Mouse (Mus musculus) ES-CJ7 (cell line): ENCODE results near the gene Shisa7.
"Not testable (repeated sequence)": the region's sequence is repeated elsewhere in the genome, so short reads cannot be mapped to it uniquely, and the experiment has no call there.

Experiments
- DNase-seq: peaks from one replicate; pipeline ENCODE4 v3.0.0; 2011; ENCODE audit warnings: low read depth, low spot score

Shisa7 gene

DNA sequence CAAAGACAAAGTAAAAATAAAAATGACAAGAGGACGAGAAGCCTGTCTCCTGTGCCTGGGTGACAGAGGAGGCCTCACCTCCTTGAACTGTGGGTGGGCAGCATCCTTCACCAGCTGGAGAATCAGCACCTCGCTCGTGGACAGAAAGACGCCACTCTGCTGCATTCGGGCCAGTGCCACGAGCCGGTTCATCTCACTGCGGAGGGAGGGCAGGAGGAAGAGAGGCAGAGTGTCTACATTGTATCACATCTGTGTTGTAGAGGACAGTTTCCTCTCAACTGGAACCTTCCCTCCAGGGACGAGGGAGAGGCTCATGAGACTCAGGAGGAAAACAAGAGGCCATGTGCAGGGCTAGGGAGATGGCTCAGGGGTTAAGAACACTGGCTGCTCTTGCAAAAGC is 4.9 kb upstream of the Shisa7 start:
- DNase-seq: no peak

DNA sequence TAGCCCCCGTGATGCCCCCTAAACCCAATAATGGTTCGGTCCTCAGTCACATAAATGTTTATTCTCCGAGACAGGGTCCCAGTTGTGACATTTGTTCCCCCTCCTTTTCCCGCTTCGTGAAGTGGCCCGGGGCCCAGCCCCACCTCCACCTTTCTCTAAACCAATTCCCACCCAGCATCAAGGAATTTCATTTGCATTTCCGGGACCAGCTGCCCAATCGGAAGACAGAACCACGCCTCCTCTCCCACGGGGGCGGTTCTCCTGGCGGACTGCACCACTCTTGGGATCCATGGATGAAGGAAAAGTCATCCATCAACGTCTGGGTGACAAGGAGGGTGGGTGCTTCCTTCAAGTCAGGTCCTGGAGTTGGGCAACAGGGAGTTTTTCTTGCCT is 417 bp upstream of the Shisa7 start:
- DNase-seq: peak; percentile 96

DNA sequence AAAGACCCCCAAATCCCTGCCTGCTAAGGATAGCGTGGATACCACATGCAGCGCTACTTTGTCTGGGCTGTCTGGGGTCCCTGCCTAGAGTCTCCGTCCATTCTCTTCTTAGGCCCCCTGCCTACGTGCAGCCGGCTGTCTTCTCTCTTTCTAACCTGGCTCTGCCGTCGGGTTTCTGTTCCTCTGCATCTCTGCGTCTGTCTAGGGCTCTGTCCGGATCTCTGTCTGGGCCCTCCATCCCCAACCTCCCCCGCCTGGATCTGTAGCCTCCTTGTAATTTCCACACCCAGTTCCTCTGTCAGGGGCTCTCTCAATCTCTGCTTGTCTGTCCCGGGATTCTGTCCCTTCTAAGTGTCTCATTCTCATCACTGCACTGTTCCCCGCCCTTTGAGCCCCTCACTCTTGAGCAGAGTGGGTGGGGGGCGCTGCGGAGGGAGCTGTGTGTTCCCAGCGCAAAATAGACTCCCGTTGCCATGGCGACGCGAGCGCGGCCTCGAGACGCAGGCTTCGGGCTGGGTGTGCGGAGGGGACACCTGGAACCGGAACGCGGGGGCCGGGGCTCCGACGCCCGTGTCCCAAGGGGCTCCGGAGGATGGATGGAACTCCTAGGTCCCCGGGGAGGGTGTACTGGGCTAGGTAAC is 772 bp downstream of the Shisa7 start:
- DNase-seq: peak; percentile 57

DNA sequence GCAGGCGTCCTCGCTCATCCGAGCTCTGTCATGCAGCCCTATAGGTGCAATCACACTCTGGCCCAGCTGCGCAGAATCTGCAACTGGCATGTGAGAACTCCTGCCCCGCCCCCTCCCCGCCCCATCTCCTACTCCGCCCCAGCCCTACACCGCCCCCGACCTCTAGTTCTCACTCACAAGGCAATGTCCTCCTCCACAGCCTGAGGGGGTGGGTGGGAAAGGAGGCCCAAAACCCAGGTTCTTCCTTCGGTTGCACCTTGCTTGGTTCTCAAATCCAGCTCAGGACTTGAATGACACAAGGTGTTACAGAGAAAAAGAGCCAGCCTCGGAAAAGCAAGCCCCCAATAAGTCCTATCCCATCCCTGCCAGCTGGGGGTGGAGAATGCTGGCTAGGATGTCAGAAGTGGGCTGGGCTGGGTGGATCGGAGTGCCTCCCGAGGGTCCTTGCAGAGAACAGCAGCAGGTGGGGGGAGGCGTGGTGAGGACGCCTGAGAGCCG is 1.8 kb downstream of the Shisa7 start:
- peak; percentile 78 for DNase-seq

DNA sequence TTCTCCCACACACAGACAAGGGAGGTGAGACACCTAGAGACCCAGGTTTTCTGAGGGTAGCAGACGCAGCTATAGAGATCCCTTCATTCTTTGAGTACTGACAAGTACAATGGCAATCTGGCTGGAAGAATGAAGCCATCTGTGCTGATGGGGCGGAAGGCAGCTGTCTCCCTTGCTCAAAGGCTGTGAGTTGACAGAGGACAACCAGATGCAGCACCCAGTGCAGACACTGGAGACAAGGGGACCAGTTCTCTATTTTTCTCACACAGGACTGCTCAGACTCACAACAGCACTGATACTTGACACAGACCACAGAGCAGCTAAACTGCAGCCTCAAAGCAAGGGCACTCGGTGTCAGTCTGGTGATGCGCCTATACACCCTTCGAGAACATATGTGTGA is 2.4 kb downstream of the Shisa7 start:
- DNase-seq: no peak

DNA sequence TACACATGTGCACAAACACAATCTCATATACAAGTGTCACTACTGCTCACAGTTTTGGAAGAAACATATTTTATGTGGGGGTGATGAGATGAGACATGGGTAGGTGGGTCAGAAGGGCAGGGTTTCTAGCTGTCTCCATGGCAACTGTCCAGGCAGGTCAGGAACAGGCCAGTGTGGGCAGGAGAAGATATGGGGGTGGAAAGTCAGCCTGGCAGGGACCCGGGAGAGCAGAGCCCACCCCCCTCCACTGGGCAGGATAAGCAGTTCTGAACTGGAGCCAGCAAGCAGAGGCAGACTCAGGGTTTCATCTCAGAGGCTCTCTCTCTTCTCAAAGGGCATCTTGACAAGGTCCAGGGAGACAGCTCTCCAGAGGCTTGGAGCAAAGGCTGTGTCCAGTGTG is 6.9 kb downstream of the Shisa7 start:
- DNase-seq: no peak

DNA sequence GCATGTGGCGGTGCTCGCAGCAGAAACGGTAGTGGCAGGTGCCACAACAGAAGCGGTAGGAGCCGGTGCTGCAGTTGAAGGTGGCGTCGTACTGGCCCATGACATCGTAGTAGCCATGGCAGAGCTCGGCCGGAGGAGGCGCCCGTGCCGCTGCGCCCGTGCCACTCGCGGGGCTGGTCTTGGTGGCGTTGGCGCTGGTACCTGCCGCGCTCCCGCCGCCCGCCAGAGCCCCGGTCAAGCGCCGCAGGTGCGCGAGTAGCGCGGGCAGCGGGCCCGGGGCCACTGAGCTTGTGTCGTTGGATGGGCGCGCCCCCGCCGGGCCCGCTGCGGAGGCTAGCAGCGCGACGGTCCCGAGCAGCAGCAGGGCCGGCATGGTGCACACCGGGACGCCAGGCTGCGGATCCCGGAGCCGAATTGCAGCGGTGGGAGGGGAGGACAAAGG is 8.1 kb downstream of the Shisa7 start:
- DNase-seq: peak; percentile 79

DNA sequence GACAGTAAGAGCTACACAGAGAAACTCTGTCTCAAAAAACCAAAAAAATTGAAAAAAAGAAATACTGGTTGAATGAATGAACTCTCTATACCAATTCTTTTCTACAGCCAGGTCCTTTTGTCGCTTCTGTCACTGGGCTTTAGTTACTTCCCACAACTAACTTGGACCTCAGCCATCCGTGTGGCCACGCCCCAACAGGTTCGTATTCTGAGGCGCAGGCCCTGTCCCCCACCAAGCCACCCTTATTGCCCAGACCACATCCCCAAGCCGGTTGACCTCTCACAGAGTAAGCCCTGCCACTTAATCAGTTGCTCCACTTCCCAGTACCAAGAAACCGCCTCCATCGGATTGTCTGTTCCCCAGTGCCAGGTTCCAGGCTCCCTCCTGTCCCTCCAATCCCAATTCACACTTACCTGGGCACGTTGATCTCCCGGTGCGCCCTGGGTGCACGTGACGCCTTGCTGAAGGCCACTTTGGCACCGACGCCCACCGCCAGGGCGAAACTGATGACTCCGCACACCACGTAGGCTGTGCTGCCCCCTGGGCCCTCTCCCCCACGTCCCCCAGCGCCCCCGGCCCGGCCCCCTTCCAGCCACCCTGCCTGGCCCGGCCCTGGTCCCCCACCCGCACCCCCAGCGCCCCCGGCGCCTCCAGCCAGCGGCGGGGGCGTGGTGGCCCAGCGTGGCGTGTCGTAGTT is 8.7 kb downstream of the Shisa7 start:
- DNase-seq: no peak

DNA sequence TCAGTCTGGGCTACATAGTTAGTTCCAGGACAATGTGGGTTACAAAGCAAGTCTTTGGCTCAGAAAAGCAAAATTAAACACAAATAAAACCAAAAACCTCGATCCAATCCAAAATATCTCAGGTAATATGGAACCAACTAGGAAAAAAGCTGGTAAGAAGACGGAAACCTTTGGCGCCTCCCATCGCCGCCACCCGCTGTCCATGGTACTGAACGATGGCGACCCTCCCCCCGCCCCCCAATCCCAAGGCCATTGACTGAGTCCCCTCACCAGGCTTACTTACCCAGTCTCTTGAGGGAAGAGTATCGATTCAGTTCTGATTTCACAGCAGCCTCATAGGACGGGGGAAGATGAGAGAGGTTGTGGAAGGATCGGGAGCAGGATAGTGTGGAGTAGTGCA is 14.0 kb downstream of the Shisa7 start:
- no peak for DNase-seq

DNA sequence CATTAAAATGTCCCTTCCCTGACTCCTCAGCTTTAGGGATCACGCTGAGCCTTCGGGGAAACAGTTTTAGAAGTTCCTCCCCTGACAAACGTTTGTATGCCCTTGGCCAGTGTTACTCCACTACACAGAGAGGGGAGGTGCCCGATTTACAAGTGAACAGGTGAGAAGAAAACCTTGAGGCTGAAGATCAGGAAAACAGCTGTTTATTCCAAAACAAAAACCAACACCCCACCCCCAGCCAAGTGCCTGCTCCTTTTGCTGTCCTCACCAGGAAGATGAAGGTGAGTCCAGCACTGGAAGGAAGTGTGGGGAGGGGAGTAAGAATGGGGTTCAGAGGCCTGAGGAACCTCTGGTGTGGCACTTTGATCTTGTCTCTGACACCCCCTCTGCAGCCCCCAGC is 19.1 kb downstream of the Shisa7 start:
- peak; percentile 93 for DNase-seq

DNA sequence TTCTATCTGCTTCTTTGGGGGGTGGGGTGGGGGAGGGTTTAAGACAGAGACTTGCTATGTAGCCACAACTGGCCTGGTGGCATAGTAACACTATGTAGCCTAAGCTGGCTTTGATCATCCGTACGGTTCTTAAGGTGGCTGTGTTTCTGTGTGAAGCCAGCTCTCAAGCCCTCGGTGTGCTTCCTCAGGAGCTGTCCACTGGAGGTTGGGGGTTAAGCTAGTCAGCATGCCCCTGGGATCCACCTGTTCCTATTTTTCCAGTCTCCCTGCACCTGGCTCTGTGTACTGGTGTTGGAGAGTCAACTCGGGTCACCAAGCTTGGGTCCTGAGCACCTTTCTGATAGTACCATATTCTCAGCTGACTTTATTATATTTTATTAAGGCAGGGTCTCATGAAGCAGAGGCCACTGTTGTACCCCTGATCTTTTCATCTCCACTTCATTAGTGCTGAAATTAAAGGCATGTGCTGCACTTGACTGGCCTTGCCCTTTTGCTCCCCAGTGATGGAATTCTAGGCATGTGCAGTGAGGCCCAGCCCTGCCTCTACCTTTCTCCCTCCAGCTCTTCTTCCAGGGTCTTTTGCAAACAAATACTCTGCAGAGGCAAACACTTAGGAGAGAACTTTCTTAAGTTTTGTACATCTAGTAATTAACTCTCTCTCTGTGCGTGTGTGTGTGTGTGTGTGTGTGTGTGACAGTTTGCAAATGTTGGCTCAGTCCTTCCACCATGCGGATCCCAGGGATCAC is 22.2 kb downstream of the Shisa7 start:
- peak; percentile 72 for DNase-seq

DNA sequence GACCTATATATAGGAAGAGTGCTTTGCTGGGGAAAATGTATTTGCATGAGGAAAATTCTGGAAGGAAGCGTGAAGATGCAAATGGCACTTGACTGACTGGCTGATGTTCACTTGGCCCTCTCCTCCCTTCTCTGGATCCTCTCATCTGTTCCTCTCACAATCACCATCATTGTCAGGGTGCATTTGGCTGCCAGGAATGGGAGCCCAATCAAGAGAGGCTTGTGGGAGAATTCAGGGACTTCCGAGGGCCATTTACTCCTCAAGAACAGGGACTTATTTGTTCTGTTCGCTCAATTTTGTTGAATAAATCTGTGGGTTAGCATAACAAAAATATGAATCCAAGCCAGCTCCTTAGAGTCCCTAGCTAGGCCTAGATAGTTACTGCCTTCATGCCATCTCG is 22.8 kb downstream of the Shisa7 start:
- DNase-seq: no peak

DNA sequence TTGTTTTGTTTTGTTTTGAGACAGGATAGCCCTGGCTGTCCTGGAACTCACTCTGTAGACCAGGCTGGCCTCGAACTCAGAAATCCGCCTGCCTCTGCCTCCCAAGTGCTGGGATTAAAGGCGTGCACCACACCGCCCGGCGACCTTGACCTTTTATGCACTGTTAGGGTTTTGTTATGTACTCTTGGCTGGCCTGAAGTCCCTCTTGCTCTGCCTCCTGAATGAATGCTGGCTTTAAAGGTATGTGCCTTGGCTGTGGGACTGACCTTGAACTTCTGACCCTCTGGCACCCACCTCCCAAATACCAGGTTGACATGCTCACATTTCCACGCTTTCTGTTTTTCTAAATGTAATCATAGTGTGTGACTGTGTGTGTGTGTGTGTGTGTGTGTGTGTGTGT is 23.6 kb downstream of the Shisa7 start:
- peak; percentile 99 for DNase-seq

DNA sequence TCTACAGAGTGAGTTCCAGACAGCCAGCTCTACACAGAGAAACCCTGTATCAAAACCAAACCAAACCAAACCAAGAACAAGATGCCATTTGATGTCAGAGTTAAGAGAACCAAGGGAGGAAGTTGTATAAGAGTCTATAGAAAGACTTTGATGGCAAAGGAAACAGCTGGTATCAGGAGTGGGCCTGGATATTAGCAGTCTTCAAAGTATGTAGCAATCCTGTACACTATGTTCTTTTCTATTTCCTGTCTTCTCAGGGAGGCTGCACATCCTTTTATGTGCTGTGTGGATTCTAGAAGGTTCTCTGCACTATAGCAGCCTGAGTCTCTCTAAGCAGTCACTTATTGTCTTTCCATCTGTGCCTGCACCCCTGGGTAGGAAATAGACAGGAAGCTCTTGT is 27.9 kb downstream of the Shisa7 start:
- DNase-seq: no peak

DNA sequence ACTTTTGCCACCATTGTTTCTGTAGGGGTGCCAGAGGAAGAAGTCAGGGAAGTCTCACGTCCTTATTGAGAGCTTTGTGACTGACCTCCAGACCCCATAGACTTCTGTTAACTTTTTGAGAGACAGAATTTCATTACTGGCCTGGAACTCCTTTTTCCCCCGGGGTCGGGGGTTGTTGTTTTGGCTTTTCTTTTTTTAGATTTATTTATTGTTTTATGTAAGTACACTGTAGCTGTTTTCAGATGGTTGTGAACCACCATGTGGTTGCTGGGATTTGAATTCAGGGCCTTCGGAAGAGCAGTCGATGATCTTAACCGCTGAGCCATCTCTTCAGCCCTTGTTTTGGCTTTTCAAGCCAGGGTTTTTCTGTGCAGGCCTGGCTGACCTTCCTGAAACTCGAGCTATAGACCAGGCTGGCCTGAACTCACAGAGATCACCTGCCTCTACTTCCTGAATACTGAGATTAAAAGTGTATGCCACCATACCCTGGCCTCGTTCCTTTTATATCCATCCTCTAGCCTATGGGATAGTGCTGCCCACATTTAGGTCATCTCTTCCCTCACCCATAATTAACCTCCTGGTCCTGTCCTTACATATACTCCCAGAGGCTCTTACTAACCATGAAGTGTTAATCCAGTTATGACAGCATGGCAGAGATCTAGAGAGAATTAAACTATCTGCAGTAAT is 31.2 kb downstream of the Shisa7 start:
- DNase-seq: no peak

DNA sequence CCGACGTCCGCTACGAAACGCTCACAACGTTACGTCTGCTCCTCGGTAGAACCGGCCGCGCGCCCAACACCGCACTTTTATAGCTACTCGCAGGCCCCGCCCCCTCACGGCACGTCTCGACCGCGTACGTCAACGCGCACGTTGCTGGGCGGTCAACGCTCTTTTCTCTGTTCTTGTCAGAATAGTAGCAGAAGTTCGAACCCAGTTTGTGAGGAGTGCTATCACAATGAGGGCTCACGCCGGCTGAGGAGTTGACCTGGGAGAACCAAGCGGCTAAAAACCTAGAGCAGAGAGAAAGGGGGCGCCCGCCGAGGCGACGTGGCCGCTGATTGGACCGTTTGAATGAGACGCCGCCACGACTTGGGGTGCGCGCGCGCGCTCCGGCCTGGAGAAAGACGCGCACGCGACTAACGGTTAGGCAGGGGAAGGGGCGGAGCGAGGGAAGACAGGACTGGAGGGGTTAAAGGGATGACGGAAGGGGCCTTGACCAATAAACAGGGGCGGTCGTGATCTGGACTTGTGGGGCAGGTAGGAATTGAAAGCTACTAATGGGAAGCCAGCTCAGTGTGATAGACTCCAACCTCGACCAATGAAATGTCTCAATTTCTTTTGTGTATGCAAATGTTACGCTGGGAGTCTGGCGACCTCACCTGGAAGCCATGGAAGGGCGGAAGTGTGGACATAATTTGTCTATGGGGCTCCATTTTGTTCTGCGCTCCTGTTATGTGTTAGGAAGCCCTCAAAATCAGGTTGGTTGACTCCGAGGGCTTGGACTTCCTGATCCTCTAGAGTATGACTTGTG is 32.0 kb downstream of the Shisa7 start, which contains the start of gene Ube2s:
Gene Ube2s, minus strand, starts transcription at position 288 of the 802 bp plus-strand sequence.
- DNase-seq: peak; percentile 100

DNA sequence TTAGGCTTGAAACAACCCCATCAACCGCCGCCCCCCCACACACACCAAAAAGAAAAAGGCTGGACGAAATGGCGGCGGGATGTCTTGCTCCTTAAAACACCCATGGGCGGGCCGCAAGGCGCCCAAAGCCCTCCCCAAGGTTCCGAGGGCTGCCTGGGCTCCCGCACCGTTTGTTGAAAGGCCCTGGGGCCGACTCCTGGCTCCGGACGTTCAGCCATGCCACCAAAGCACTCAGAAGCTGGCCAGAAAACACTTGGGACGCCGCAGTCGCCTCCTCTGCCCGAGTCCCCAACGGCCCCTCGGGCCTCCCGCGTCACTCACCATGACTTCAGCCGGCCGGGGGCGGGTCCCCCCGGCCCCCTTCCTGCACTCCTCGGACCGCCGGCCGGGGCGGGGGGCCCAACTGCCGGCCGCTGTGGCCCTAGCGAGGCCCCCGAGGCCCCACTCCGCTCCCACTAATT is 32.6 kb downstream of the Shisa7 start:
- DNase-seq: no peak

DNA sequence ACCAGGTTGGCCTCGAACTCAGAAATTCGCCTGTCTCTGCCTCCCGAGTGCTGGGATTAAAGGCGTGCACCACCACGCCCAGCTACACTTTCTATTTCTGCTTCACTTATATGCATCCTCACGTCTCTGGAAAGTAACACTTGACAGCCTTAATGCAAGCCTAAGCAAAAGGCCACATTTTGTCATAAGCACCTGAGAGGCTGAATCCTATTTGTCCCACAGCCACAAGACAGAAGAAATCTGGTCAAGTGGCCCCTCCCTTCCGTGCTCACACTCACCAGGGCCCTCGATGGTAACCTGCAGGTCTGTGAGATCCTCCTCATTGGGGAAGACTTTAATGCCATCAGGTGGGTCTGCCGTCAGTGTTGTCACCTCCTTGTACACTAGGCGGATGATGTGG is 33.4 kb downstream of the Shisa7 start:
- DNase-seq: not testable (repeated sequence)

DNA sequence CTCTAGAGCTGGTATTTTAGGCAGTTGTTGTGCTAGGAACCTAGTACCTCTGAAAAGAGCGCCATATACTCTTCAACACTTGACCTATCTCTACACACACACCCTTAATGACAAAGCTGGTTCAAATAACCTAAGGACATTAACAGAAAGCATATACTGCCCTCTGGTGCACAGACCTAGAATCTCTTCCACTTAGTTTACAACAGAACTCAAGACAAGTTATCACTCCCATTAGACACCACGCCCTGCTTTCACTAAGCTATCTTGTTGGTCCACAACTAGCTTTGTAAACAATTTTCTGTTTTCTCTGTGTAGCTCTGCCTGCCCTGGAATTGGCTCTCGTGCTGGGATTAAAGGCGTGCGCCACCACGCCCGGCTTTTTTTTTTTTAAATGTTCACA is 37.8 kb downstream of the Shisa7 start:
- DNase-seq: peak; percentile 80

DNA sequence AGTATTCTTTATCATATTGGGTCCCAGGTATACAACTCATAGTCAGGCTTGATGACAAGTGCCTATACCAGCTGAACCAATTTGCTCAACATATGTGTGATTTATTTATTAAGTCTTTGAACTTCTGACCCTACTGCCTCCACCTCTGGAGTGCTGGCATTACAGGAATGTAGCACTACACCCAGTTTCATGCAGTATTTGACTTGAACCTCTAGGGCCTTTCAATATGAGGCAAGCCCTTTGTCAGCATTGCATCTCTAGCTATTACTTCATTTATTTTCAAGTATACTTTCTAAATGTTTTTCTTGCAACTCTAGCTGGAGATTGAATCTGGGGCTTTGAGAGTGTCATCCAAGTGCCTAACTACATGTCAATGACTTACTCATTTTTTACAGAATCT is 42.2 kb downstream of the Shisa7 start:
- no peak for DNase-seq
